Mouse (Mus musculus): ENCODE results near the gene Smpx. TPM values are rescaled to one million over a fixed set of nuclear protein-coding genes. Genes with fewer than 3 reads are reported as not detected.

Smpx gene
- polyA plus RNA-seq, 2 experiments, result 29.7 to 44.8 TPM

DNA sequence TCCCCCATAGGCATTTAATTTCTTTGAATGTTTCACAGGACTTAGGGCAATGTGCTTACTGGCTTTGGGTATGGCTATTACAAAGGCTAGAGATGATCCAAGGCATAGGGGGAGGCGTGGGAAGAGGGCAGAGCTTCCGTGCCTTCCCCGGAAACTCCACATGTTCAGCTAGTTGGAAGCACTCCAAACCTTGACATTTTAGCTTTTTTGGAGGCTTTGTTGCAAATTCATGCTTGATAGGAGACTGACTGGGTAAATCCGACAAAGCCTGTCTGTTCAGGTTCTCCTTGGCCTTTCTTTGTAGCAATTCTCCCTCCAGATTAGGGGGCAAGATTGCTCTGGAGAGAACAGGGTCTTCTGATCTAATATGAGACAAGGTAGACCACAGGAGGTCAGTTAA lies 7.5 kb upstream of the Smpx start:
- no peaks in the 10 kb centered on the region for H3K4me1 ChIP-seq (ENCODE audit: control insufficient read depth, insufficient read depth, low read length)
- DNase-seq (ENCODE audit: low spot score) (no peak), ATAC-seq (ENCODE audit: low FRiP score, low read depth) (no peak)
- H3K4me2 ChIP-seq (replicated peaks; ENCODE audit: low read depth, low read length, severe bottlenecking), result no peak overlapping the region
- H3K9me3 ChIP-seq (ENCODE audit: control insufficient read depth, low read length), result no peaks in the 10 kb centered on the region
- H3K9ac ChIP-seq (ENCODE audit: low read depth, low read length, severe bottlenecking), result no peak overlapping the region
- H3K36me3 ChIP-seq (ENCODE audit: control insufficient read depth, insufficient read depth, low read length), result no peaks in the 10 kb centered on the region
- no peaks in the 10 kb centered on the region for H3K27me3 ChIP-seq (ENCODE audit: control insufficient read depth, insufficient read depth, low read length)
- H3K4me3 ChIP-seq (replicated peaks; ENCODE audit: low read length), result no peak overlapping the region
- 76% methylated on average over 4 of the region's 4 CpGs for WGBS
- TF ChIP-seq POLR2A (IDR thresholded peaks at IDR 0.05; ENCODE audit: borderline replicate concordance, extremely low read depth, insufficient read depth, insufficient read length), result no peak
- H3K27ac ChIP-seq (replicated peaks; ENCODE audit: low read depth, low read length), result no peak overlapping the region

- ATAC-seq (ENCODE audit: low FRiP score, low read depth), result no peak
- Histone ChIP-seq H3K27me3 (ENCODE audit: control insufficient read depth, insufficient read depth, low read length) (no peaks in the 10 kb centered on the region), H3K27ac (replicated peaks; ENCODE audit: low read depth, low read length) (no peak overlapping the region), H3K9ac (ENCODE audit: low read depth, low read length, severe bottlenecking) (no peak overlapping the region), H3K4me1 (ENCODE audit: control insufficient read depth, insufficient read depth, low read length) (no peaks in the 10 kb centered on the region), H3K4me2 (replicated peaks; ENCODE audit: low read depth, low read length, severe bottlenecking) (no peak overlapping the region), H3K9me3 (ENCODE audit: control insufficient read depth, low read length) (no peaks in the 10 kb centered on the region), H3K4me3 (replicated peaks; ENCODE audit: low read length) (no peak overlapping the region), H3K36me3 (ENCODE audit: control insufficient read depth, insufficient read depth, low read length) (no peaks in the 10 kb centered on the region)
- 65% methylated on average over 5 of the region's 5 CpGs for WGBS
- DNase-seq (ENCODE audit: low spot score), result no peak
- no peak for TF ChIP-seq POLR2A (IDR thresholded peaks at IDR 0.05; ENCODE audit: borderline replicate concordance, extremely low read depth, insufficient read depth, insufficient read length)
These were observed 1.0 kb upstream of the Smpx start for GRCm38 (mm10) chrX:157697591-157698135.

- 74% methylated on average over 2 of the region's 2 CpGs for WGBS
- no peak overlapping the region for H3K4me3 ChIP-seq (replicated peaks; ENCODE audit: low read length)
- no peak overlapping the region for H3K27ac ChIP-seq (replicated peaks; ENCODE audit: low read depth, low read length)
- no peak for TF ChIP-seq POLR2A (IDR thresholded peaks at IDR 0.05; ENCODE audit: borderline replicate concordance, extremely low read depth, insufficient read depth, insufficient read length)
- H3K27me3 ChIP-seq (ENCODE audit: control insufficient read depth, insufficient read depth, low read length), result no peaks in the 10 kb centered on the region
- no peaks in the 10 kb centered on the region for H3K36me3 ChIP-seq (ENCODE audit: control insufficient read depth, insufficient read depth, low read length)
- no peak overlapping the region for H3K9ac ChIP-seq (ENCODE audit: low read depth, low read length, severe bottlenecking)
- no peaks in the 10 kb centered on the region for H3K4me1 ChIP-seq (ENCODE audit: control insufficient read depth, insufficient read depth, low read length)
- peak; percentile 14 for DNase-seq (ENCODE audit: low spot score)
- H3K4me2 ChIP-seq (replicated peaks; ENCODE audit: low read depth, low read length, severe bottlenecking), result no peak overlapping the region
- peak; percentile 75; the same call in 1 of the 2 replicates for ATAC-seq (ENCODE audit: low FRiP score, low read depth)
- no peaks in the 10 kb centered on the region for H3K9me3 ChIP-seq (ENCODE audit: control insufficient read depth, low read length)
These were observed 8.5 kb downstream of the Smpx start for GRCm38 (mm10) chrX:157707236-157707635.

- no peak overlapping the region for H3K9ac ChIP-seq (ENCODE audit: low read depth, low read length, severe bottlenecking)
- H3K4me3 ChIP-seq (replicated peaks; ENCODE audit: low read length), result no peak overlapping the region
- H3K4me1 ChIP-seq (ENCODE audit: control insufficient read depth, insufficient read depth, low read length), result no peaks in the 10 kb centered on the region
- no peaks in the 10 kb centered on the region for H3K9me3 ChIP-seq (ENCODE audit: control insufficient read depth, low read length)
- H3K4me2 ChIP-seq (replicated peaks; ENCODE audit: low read depth, low read length, severe bottlenecking), result no peak overlapping the region
- no peak for DNase-seq (ENCODE audit: low spot score)
- no peak for ATAC-seq (ENCODE audit: low FRiP score, low read depth)
- no peaks in the 10 kb centered on the region for H3K36me3 ChIP-seq (ENCODE audit: control insufficient read depth, insufficient read depth, low read length)
- WGBS, result 48% methylated on average over 4 of the region's 4 CpGs
- H3K27ac ChIP-seq (replicated peaks; ENCODE audit: low read depth, low read length), result no peak overlapping the region
- TF ChIP-seq POLR2A (IDR thresholded peaks at IDR 0.05; ENCODE audit: borderline replicate concordance, extremely low read depth, insufficient read depth, insufficient read length), result no peak
- H3K27me3 ChIP-seq (ENCODE audit: control insufficient read depth, insufficient read depth, low read length), result no peaks in the 10 kb centered on the region
These were observed 10.0 kb downstream of the Smpx start for GRCm38 (mm10) chrX:157708616-157709280.

- Histone ChIP-seq H3K9ac (ENCODE audit: low read depth, low read length, severe bottlenecking) (no peak overlapping the region), H3K4me2 (replicated peaks; ENCODE audit: low read depth, low read length, severe bottlenecking) (no peak overlapping the region), H3K27ac (replicated peaks; ENCODE audit: low read depth, low read length) (no peak overlapping the region), H3K4me1 (ENCODE audit: control insufficient read depth, insufficient read depth, low read length) (no peaks in the 10 kb centered on the region), H3K9me3 (ENCODE audit: control insufficient read depth, low read length) (no peaks in the 10 kb centered on the region), H3K27me3 (ENCODE audit: control insufficient read depth, insufficient read depth, low read length) (no peaks in the 10 kb centered on the region), H3K4me3 (replicated peaks; ENCODE audit: low read length) (no peak overlapping the region), H3K36me3 (ENCODE audit: control insufficient read depth, insufficient read depth, low read length) (no peaks in the 10 kb centered on the region)
- ATAC-seq (ENCODE audit: low FRiP score, low read depth), result no peak
- WGBS, result 44% methylated on average over 3 of the region's 3 CpGs
- DNase-seq (ENCODE audit: low spot score), result no peak
- TF ChIP-seq POLR2A (IDR thresholded peaks at IDR 0.05; ENCODE audit: borderline replicate concordance, extremely low read depth, insufficient read depth, insufficient read length), result no peak
These were observed 21.2 kb downstream of the Smpx start for GRCm38 (mm10) chrX:157719907-157720306.

Data from limb, embryonic 14.5 days (tissue).